Mouse (Mus musculus): ENCODE measurements around the gene Gm12248.

GRCm38 (mm10) chr11:58139466-58139865, 46.5 kb upstream of the Gm12248 start:
- TF ChIP-seq GATA1 (IDR thresholded peaks at IDR 0.05; ENCODE audit: borderline replicate concordance, low read length) (no peak), FLI1 (IDR thresholded peaks at IDR 0.05; ENCODE audit: low read length) (no peak)
